Mouse (Mus musculus): ENCODE data around the gene Olfr836. TPM values are rescaled to one million over a fixed set of nuclear protein-coding genes. Genes with fewer than 3 reads are reported as not detected.
"Not testable (repeated sequence)": the region's sequence is repeated elsewhere in the genome, so short reads cannot be mapped to it uniquely, and the experiment has no call there.

Olfr836 gene
- total RNA-seq (2021) = not detected
- long read RNA-seq, experiment 1 = 0 reads
- long read RNA-seq, experiment 2 = 0 reads

DNA sequence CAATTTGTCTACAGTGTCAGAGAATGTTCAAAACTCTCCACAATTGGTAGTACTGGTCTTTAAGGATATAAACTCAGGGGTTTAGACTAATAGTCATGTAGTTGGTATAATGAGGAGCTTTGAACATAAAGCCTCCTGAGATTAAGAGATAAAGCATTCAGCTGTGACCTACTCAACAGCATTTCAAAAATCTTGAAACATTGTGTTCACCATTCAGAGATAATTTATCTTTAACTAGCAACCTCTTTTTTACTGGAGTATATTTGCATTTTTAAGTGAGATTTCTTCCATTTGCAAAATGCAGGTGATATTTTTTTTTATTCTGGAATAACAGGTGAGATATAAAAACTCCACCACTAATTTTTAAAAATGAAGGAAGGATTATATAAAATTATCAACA lies at the start of gene Olfr836:
Gene Olfr836, plus strand, starts transcription at position 301 of the 400 bp plus-strand sequence.
- intact Hi-C loops (cut with DNase I) = no loop called here
- Histone ChIP-seq H3K27ac (no peak within 1 kb of the TSS), H3K4me3 (no peak within 1 kb of the TSS)
- TF ChIP-seq CTCF (IDR thresholded peaks at IDR 0.05) = no peak
- DNase-seq (ENCODE audit: extremely low spot score in 1 of 2, low spot score in 2 of 2) = no peak

DNA sequence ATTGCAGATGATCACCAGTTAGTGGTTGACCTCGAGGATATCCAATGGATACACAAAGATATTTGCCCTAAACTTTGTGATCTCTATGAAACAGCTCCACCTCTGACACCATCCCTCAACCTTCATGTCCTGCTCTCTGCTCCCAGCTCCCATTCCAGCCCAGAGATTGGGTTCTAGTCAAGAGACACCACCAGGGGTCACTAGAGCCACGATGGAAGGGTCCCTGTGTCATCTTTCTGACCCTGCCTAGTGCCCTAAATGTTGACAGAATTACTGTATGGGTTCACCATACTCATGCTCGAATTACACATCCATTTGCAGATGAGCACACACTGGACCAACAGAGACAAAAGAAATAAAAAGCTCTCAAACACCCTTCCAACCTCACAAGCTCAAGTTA lies 35.2 kb upstream of the Olfr836 start:
- DNase-seq (ENCODE audit: extremely low spot score in 1 of 2, low spot score in 2 of 2) = no peak
- TF ChIP-seq CTCF (IDR thresholded peaks at IDR 0.05) = no peak
- no peak overlapping the region for H3K4me3 ChIP-seq
- no peak overlapping the region for H3K27ac ChIP-seq
- intact Hi-C loops (cut with DNase I) = no loop called here

DNA sequence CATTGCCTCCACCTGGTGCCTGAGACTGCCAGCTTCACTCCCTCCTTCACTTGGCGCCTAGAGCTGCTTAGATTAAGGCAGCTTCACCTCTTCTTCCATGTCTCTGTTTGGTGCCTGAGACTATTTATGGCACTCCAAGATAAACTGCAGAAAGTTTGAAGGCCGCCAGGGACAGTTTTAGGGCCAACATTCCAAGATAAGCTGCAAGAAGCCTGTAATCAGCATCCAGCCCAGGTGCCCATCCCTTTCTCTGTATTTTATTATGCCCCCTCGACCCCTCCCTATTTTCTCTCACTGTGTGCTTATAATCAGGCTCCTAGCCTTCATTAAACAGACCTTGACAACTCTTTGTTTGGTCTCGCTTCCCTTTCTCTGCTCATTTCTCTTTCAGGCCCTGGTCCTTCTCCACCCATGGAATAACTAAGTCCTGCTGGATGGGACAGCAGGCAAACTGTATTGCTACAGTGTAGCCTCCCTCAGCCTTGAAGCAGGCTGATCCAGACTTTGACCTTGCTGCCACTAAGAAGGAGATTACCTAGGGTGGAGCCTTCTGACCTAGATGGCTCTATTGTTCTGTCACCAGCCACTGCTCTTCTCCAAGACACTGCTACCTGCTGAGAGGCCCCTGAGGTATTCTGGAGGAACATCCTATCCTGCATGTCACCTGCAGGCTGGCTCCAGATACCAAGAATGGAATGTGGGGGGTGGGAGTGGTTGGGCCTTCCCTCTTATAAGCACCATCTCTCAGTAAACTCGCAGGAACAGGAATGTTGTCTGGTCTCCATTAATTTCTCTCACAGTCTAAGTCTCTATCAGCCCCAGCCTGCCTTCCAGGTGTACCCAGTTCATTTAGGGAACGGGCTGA lies 27.1 kb upstream of the Olfr836 start:
- H3K4me3 ChIP-seq; H3K27ac ChIP-seq; intact Hi-C loops (cut with DNase I); DNase-seq (ENCODE audit: extremely low spot score in 1 of 2, low spot score in 2 of 2): not testable (repeated sequence)

DNA sequence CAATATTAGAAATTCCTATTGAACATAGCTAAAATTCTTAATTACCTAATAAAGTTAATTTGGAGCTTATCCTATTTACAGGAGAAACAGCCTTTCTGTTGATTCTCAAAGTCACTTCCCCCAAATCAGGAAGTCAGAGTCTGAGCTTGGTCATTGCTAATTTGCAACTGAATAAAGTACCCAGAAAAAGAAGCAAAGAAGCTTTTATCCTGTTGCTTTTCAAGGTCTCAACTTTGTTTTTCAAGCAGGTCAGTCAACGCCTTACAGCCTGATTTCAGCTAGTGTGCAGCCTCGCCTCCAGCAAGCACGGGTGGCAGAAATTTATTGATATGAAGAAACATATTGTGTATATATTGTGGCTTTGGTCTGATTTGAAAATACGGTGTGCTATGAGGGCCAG lies 22.9 kb upstream of the Olfr836 start:
- intact Hi-C loops (cut with DNase I) = no loop called here
- Histone ChIP-seq H3K4me3 (no peak overlapping the region), H3K27ac (no peak overlapping the region)
- DNase-seq (ENCODE audit: extremely low spot score in 1 of 2, low spot score in 2 of 2) = no peak
- TF ChIP-seq CTCF (IDR thresholded peaks at IDR 0.05) = no peak

GRCm38 (mm10) chr9:19136017-19136416 lies 15.8 kb downstream of the Olfr836 start, which contains the start of gene Olfr837:
Gene Olfr837, plus strand, starts transcription at chr9:19136317.
- Histone ChIP-seq H3K4me3 (no peak within 1 kb of the TSS), H3K27ac (no peak within 1 kb of the TSS)
- intact Hi-C loops (cut with DNase I) = no loop called here
- DNase-seq (ENCODE audit: extremely low spot score in 1 of 2, low spot score in 2 of 2) = no peak
- TF ChIP-seq CTCF (IDR thresholded peaks at IDR 0.05) = no peak

Other genes starting within 250 kb of the Olfr836 start
- not detected for gene Olfr830, start 245.7 kb upstream of the Olfr836 start, total RNA-seq (2021)
- not detected for gene Olfr832, start 183.3 kb upstream of the Olfr836 start, total RNA-seq (2021)
- not detected for gene Olfr834, start 132.4 kb upstream of the Olfr836 start, total RNA-seq (2021)
- not detected for gene Olfr835, start 87.6 kb upstream of the Olfr836 start, total RNA-seq (2021)
- not detected for gene Olfr837, start 15.9 kb downstream of the Olfr836 start, total RNA-seq (2021)
- under 1 TPM in 1 of 2 experiments, not detected in 1; 0.11 TPM for gene Olfr839-ps1, start 56.9 kb downstream of the Olfr836 start, total RNA-seq (2021)
- gene Olfr843, start 131.6 kb downstream of the Olfr836 start, total RNA-seq (2021) = not detected
- not detected for gene Olfr844, start 196.0 kb downstream of the Olfr836 start, total RNA-seq (2021)
- gene Olfr845, start 216.1 kb downstream of the Olfr836 start, total RNA-seq (2021) = not detected
- not detected for gene Olfr846, start 243.6 kb downstream of the Olfr836 start, total RNA-seq (2021)

All from left cerebral cortex, adult 2 months (tissue).